Mouse (Mus musculus) stomach, embryonic 16.5 days (tissue): ENCODE results near the gene Bhlhe23. TPM values are rescaled to one million over a fixed set of nuclear protein-coding genes. Genes with fewer than 3 reads are reported as not detected.

Experiments
- ATAC-seq: fragments of 200-750 bp; cut with Nextera tagmentation; 2 replicates; pipeline ENCODE4 v1.8.0; 2017; ENCODE audit warnings: moderate number of reproducible peaks, moderate TSS enrichment; ENCODE audit not compliant: insufficient read depth, low FRiP score
- H3K27ac ChIP-seq: fragments of 300-500 bp; sonication (generic); 2 replicates; pipeline ENCODE4 v1.5.1; 2014; ENCODE audit warnings: low read length
- H3K27me3 ChIP-seq: fragments of 300-500 bp; sonication (generic); 2 replicates; pipeline ENCODE4 v1.6.1; 2014; ENCODE audit warnings: low read length, control low read depth, mixed read lengths; ENCODE audit not compliant: control insufficient read depth, insufficient read depth
- H3K36me3 ChIP-seq: fragments of 300-500 bp; sonication (generic); 2 replicates; pipeline ENCODE4 v1.6.1; 2014; ENCODE audit warnings: low read length; ENCODE audit not compliant: control insufficient read depth, insufficient read depth
- H3K4me1 ChIP-seq: fragments of 300-500 bp; sonication (generic); 2 replicates; pipeline ENCODE4 v1.6.1; 2014; ENCODE audit warnings: low read length, control low read depth, mixed read lengths; ENCODE audit not compliant: control insufficient read depth, insufficient read depth
- H3K4me2 ChIP-seq: fragments of 300-500 bp; sonication (generic); 2 replicates; pipeline ENCODE4 v1.6.1; 2014; ENCODE audit warnings: low read depth, low read length, mixed read lengths
- H3K4me3 ChIP-seq: fragments of 300-500 bp; sonication (generic); replicated peaks from 2 replicates; pipeline ENCODE4 v1.5.1; 2014; ENCODE audit warnings: mild to moderate bottlenecking, low read length
- H3K9ac ChIP-seq: fragments of 300-500 bp; sonication (generic); 2 replicates; pipeline ENCODE4 v1.6.1; 2014; ENCODE audit warnings: low read length
- H3K9me3 ChIP-seq: fragments of 300-500 bp; sonication (generic); replicated peaks from 2 replicates; pipeline ENCODE4 v1.6.1; 2016; ENCODE audit warnings: low read length, control low read depth; ENCODE audit not compliant: control insufficient read depth
- WGBS: fragments of 180-500 bp; shearing (Covaris S2); extraction: QIAGEN DNeasy Blood & Tissue Kit; methylation state at CpG from one replicate; pipeline ENCODE4 v1.1.7; 2014; 5-methylcytosine and 5-hydroxymethylcytosine counted together
- polyA plus RNA-seq: library from polyadenylated mRNA; unstranded; fragments of >200 nt; fragmentation: Nextera tagmentation; extraction: Ambion mirVana; gene quantifications from 2 replicates; pipeline ENCODE4 v1.2.1, GENCODE M21; 2015

Bhlhe23 gene
- polyA plus RNA-seq, 1 experiment from 2014 or later, result not detected

GRCm38 (mm10) chr2:180755896-180756295, 20.8 kb downstream of the Bhlhe23 start:
- Histone ChIP-seq H3K4me1 (no peaks in the 10 kb centered on the region), H3K27me3 (no peaks in the 10 kb centered on the region; the same call in 1 of the 2 replicates), H3K9ac (no peak overlapping the region), H3K9me3 (no peaks in the 10 kb centered on the region), H3K36me3 (no peaks in the 10 kb centered on the region), H3K4me3 (no peak overlapping the region), H3K4me2 (no peak overlapping the region), H3K27ac (no peak overlapping the region)
- 5% methylated on average over 8 of the region's 8 CpGs for WGBS
- peak; percentile 29; the same call in 1 of the 2 replicates for ATAC-seq

DNA sequence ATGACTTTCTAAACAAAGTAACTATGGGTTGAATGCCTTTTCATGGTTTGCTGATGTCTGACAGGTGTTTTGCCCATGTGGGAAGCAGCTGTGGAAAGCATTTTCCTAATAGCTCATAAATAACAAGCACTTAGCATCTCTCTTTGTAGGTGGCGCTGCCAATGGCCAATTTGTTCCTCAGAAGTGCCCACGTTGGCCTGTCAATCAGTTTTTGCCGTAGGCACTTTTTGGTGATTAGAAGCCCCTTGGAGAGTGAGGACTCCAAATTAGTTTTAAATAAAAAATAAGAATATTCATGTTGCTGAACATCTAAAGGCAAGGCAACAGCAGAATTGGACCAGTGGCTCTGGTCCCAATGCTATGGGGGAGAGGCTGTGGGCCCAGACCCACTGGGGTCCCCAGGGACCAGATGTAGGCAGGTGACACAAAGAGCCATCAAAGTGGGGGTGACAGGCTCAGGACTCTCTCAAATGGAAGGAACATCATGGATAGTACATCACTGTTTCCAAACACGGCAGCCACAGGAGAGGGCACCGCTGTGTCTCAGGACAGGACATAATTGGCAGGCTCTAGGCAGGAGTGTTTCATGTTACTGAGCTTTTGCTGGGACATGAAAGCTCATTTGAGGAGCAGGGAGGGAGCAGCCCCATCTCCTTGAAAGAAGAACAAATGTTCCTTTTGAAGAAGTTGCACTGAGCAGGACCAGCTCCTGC, 21.6 kb downstream of the Bhlhe23 start:
- Histone ChIP-seq H3K4me2 (no peak overlapping the region), H3K36me3 (no peaks in the 10 kb centered on the region), H3K9ac (no peak overlapping the region), H3K9me3 (no peaks in the 10 kb centered on the region), H3K4me3 (no peak overlapping the region), H3K27ac (no peak overlapping the region), H3K27me3 (no peaks in the 10 kb centered on the region; the same call in 1 of the 2 replicates), H3K4me1 (no peaks in the 10 kb centered on the region)
- WGBS, result 76% methylated on average over 5 of the region's 5 CpGs
- ATAC-seq, result no peak

GRCm38 (mm10) chr2:180748904-180749303, 27.8 kb downstream of the Bhlhe23 start:
- no peaks in the 10 kb centered on the region for H3K36me3 ChIP-seq
- 46% methylated on average over 5 of the region's 5 CpGs for WGBS
- no peak overlapping the region for H3K4me2 ChIP-seq
- no peak overlapping the region for H3K27ac ChIP-seq
- no peaks in the 10 kb centered on the region; the same call in 1 of the 2 replicates for H3K27me3 ChIP-seq
- no peaks in the 10 kb centered on the region for H3K9me3 ChIP-seq
- no peak overlapping the region for H3K9ac ChIP-seq
- H3K4me1 ChIP-seq, result no peaks in the 10 kb centered on the region
- ATAC-seq, result no peak
- H3K4me3 ChIP-seq, result no peak overlapping the region

DNA sequence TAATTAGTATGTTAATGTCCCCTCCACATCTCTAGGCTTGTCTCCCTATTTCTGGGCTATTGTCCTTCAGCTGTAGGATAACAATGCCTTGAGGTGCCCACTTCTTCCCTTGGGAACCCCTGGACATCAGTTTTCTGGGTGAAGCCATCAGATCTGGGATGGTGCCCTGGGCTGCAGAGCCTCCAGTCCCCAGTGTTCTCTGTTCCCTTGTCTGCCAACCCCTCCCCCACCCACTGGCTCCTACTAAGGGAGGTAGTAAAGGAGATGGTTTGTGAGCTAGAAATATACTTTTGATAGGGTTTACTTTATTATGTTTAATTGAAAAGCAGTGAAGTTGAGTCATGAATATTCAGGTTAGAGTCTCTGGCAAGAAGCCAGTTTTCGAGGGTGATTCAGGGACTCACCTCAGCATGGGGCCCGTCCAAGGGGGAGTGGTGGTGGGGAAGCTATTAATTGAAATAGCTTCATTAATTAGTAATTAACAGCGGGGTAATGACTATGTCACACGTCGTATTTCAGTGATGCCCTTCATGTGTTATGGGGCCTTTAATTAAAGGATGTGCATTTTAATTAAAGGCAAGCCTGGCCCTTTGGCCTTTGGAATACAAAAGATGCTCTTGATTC, 30.0 kb downstream of the Bhlhe23 start:
- Histone ChIP-seq H3K27ac (no peak overlapping the region), H3K9me3 (no peaks in the 10 kb centered on the region), H3K36me3 (no peaks in the 10 kb centered on the region), H3K4me1 (no peaks in the 10 kb centered on the region), H3K4me3 (no peak overlapping the region), H3K4me2 (no peak overlapping the region), H3K27me3 (no peaks in the 10 kb centered on the region; the same call in 1 of the 2 replicates), H3K9ac (no peak overlapping the region)
- no peak for ATAC-seq
- 41% methylated on average over 5 of the region's 5 CpGs for WGBS

DNA sequence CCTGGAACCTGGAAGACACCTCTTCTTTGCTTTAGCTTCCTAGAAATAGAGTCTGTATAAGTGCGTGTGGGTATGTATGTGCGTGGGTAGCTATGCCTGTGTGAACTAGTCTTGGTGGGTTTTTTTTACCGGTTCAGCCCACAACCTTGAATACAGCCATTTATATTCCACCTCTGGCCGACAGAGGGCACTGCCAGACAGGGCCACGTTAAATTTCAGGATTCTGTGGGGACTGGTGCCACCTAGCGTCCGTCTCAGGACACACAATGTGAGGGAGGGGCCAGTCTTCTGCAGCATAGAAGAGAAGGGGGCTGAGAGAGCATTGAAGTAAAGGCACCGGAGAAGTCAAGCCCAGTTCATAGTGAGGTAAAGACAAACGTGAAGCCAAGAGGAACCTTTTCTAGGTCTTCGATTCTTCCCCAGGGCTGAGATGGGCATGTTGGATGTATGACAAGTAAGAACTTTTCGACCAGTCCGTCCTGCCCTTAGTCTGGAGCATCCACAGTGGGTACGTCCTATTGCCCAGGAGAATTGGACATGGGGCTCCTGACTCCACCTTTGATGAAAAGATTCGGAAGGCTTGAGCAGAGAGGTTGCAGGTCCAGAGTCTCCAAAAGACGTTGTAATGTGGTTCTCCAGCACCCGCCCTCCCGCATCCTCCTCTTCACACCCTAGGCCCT, 31.3 kb downstream of the Bhlhe23 start:
- no peak overlapping the region for H3K4me3 ChIP-seq
- no peaks in the 10 kb centered on the region; the same call in 1 of the 2 replicates for H3K27me3 ChIP-seq
- H3K27ac ChIP-seq, result no peak overlapping the region
- no peaks in the 10 kb centered on the region for H3K4me1 ChIP-seq
- no peak overlapping the region for H3K9ac ChIP-seq
- no peaks in the 10 kb centered on the region for H3K9me3 ChIP-seq
- ATAC-seq, result peak; percentile 57
- H3K36me3 ChIP-seq, result no peaks in the 10 kb centered on the region
- 34% methylated on average over 17 of the region's 17 CpGs for WGBS
- H3K4me2 ChIP-seq, result no peak overlapping the region

DNA sequence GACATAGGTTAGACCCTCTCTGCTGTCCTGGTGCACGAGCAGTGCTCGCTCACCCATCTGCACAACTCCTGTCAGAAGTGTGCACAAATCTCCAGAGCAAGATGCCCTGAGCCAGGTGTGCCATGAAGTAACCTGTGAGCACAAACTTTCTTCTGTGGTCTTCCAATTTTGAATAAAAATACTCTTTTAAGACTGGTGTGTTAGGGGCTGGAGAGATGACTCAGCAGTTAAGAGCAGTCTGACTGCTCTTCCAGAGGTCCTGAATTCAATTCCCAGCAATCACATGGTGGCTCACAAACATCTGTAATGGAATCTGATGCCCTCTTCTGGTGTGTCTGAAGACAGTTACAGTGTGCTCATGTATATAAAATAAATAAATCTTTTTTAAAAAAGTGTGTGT, 33.4 kb downstream of the Bhlhe23 start:
- ATAC-seq, result no peak
- H3K9ac ChIP-seq, result no peak overlapping the region
- no peaks in the 10 kb centered on the region for H3K9me3 ChIP-seq
- 79% methylated on average over 2 of the region's 2 CpGs for WGBS
- H3K36me3 ChIP-seq, result no peaks in the 10 kb centered on the region
- H3K27ac ChIP-seq, result no peak overlapping the region
- H3K4me1 ChIP-seq, result no peaks in the 10 kb centered on the region
- H3K27me3 ChIP-seq, result no peaks in the 10 kb centered on the region
- no peak overlapping the region for H3K4me2 ChIP-seq
- H3K4me3 ChIP-seq, result no peak overlapping the region

DNA sequence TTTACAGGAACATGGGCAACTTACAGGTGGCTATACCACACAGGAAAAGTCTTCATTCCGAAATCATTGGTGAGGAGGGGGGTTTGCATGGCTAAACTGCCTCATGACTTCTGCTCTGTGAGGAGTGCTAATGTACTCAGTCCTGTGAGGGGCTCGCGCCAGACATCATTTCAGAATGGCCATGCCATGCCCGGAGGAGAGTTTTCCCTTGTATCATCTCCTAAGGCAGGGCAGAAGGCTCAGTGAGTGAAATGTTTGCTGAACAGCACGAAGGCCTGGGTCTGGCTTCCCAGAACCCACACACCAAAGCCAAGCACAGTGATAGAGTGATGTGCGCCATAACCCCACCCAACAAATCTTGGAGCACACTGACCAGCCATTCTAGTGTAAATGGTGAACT, 33.9 kb downstream of the Bhlhe23 start:
- no peak for ATAC-seq
- no peaks in the 10 kb centered on the region for H3K9me3 ChIP-seq
- 83% methylated on average over 6 of the region's 6 CpGs for WGBS
- H3K36me3 ChIP-seq, result no peaks in the 10 kb centered on the region
- H3K27ac ChIP-seq, result no peak overlapping the region
- no peak overlapping the region for H3K9ac ChIP-seq
- H3K4me2 ChIP-seq, result no peak overlapping the region
- no peaks in the 10 kb centered on the region for H3K27me3 ChIP-seq
- no peak overlapping the region for H3K4me3 ChIP-seq
- H3K4me1 ChIP-seq, result no peaks in the 10 kb centered on the region

DNA sequence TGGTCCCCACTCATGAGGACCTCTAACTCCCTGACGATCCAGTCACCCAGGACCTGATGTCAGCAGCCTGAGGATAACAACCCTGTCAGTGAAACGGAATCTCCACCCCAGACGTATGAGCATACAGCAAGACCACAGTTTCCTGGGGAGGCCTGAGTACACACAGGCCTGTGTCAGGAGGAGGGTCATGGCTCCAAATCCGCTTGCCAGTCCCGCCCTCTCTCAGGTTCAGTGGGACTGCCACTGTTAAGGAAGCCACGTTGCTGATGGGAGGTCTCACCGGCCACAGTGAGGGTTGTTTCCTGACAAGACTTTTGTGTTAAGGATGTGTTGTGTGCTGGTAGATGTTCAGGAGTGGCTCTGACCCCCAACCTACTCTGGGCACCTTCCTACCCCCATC, 35.3 kb downstream of the Bhlhe23 start:
- no peaks in the 10 kb centered on the region for H3K36me3 ChIP-seq
- H3K27ac ChIP-seq, result no peak overlapping the region
- no peak overlapping the region for H3K4me2 ChIP-seq
- H3K4me1 ChIP-seq, result no peaks in the 10 kb centered on the region
- no peak for ATAC-seq
- H3K9me3 ChIP-seq, result no peaks in the 10 kb centered on the region
- 65% methylated on average over 7 of the region's 7 CpGs for WGBS
- H3K4me3 ChIP-seq, result no peak overlapping the region
- H3K9ac ChIP-seq, result no peak overlapping the region
- no peaks in the 10 kb centered on the region for H3K27me3 ChIP-seq

- 34% methylated on average over 3 of the region's 3 CpGs for WGBS
- Histone ChIP-seq H3K36me3 (no peaks in the 10 kb centered on the region), H3K9me3 (no peaks in the 10 kb centered on the region), H3K4me3 (no peak overlapping the region), H3K4me2 (no peak overlapping the region), H3K27ac (no peak overlapping the region), H3K27me3 (no peaks in the 10 kb centered on the region), H3K4me1 (no peaks in the 10 kb centered on the region), H3K9ac (no peak overlapping the region)
- ATAC-seq, result no peak
These were observed 36.4 kb downstream of the Bhlhe23 start for GRCm38 (mm10) chr2:180740349-180740748.
